Mouse (Mus musculus) kidney, postnatal 36 days (tissue): ENCODE results near the gene Gm37240.
"Not testable (repeated sequence)": the region's sequence is repeated elsewhere in the genome, so short reads cannot be mapped to it uniquely, and the experiment has no call there.

ENCODE experiments used
- DNase-seq, 2 experiments: peaks; one replicate each; pipeline ENCODE4 v3.0.0; 2021 to 2022; ENCODE audit warnings: mixed read lengths in 2 of 2

Gene Gm37240

DNA sequence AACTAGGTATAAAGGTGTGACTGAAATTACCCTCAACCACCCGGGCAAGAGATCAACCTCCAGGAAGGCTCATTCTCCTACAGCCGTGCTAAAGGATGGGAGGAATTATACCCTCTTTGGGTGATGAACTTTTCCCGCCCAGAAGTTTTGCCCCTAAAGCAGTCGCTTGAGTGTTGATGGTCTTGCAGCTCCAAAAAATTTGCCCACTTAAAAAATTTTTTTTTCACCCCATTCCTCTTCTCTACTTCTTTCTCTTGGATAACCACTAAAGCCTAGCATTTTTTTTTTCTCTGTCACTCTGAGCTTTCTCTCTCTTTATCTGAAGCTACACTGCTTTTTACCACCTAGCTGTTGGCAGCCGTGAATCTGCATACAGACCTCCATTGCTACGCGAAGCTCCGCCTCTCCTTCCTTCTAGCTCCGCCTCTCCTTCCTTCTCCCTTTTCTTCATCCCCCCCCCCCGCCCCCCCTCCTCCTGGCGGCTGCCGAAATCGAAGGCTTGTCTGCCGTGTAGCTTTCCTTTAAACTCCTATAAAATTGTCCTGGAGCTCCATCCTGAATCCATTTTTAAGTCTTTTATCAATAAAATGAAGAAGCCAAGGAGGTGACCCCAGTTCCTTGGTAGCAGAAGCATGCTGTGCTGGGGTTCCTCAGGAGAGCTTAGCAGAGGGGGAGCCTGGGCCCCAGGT lies 1233.6 kb downstream of the Gm37240 start:
- DNase-seq = peak in 1 of 2 experiments; percentile 36

DNA sequence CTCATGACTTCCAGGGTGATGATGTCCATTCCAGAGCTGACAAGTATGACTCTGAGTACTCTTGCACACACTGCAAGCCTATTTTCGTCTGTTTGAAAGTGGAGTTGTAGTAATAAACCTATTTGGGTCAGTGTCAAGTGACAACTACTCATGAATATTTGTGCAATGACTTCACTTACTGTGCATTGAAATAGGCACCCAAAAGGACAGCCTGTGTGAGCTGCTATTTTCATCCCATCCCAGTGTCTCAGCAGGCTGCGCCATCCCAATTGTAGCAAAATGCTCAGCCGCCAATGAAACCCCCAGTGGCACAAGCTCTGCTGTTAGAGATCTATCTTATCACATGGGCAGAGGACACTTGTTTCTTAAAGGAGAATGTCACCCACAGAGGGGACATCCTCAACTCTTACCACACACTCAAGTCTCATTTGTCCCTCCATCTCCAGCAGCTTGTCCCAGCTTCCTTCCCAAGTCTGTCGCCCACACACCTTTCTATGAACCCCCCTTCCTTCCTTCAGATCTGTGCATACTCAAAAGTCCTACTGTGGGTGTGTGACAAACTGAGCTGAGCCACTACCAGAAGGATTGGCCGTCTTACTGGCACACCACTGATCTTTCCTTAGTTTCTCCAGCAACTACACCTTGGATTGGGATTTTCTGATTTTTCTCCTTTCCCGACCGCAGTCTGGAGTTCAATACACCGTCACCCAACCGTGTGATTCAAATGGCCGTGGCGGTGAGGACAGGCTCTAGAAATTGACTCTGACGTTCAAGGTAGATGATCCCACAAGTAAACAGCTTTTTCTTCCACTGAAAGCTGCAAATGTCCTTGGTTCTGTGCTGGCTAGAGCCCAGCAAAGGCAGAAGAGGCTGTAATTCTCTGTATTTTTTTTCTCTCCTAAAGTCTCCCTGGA lies 1234.4 kb downstream of the Gm37240 start:
- DNase-seq = no peak

DNA sequence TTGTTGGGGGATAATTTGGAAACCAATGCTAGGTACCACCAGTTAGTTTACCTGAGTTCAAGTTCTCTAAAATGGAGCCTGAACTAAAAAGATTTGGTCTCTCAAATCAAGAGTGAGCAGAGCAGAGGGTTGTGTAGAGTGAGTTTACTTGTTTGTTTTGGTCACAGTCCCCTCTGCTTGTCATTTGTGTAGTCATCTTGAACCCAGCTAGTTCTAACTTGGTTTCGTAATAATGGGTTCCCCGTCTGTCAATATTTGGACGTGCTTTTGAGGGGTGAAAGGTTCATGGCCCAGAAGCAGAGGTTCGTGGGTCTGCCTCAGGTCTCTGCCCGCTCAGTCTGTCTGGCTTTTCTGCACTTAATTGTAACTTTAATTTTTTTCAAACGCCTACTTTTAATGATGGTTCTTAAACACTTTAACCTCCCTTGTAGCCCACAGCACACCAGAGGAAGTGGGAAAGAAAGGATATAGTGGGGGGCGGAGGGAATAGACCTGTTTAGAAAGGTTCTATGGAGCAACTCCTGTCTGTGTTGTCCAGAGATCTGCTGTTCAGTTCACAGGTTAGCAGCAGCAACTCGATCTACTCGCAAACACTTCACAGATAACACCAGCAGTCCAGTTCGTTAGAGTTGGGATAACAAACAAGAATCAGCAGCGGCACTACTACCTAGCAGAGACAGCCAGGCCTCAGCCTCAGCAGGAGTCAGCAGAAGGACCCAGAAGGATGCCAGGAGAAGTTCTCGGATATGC lies 1237.6 kb downstream of the Gm37240 start:
- DNase-seq = no peak

DNA sequence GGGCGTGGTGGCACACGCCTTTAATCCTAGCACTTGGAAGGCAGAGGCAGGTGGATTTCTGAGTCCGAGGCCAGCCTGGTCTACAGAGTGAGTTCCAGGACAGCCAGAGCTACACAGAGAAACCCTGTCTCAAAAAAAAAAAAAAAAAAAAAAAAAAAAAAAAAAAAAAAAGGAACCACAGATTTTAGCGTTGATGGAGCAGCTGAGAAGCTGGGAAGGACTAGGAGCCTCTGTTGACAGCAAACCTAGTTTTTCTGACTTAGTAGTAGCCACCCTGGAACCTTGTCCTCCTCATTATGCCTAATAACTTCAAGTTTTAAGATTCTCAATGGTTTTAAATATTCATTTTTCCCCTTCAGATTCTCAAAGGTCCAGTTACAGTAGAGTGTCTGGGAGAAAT lies 1239.2 kb downstream of the Gm37240 start:
- not testable (repeated sequence) for DNase-seq

GRCm38 (mm10) chr3:84647616-84648015 lies 1239.7 kb downstream of the Gm37240 start:
- no peak for DNase-seq

- peak; percentile 20 to 32 for DNase-seq
These were observed 1240.9 kb downstream of the Gm37240 start for GRCm38 (mm10) chr3:84646331-84646845.

- DNase-seq = no peak
These were observed 1241.4 kb downstream of the Gm37240 start for GRCm38 (mm10) chr3:84646007-84646290.

DNA sequence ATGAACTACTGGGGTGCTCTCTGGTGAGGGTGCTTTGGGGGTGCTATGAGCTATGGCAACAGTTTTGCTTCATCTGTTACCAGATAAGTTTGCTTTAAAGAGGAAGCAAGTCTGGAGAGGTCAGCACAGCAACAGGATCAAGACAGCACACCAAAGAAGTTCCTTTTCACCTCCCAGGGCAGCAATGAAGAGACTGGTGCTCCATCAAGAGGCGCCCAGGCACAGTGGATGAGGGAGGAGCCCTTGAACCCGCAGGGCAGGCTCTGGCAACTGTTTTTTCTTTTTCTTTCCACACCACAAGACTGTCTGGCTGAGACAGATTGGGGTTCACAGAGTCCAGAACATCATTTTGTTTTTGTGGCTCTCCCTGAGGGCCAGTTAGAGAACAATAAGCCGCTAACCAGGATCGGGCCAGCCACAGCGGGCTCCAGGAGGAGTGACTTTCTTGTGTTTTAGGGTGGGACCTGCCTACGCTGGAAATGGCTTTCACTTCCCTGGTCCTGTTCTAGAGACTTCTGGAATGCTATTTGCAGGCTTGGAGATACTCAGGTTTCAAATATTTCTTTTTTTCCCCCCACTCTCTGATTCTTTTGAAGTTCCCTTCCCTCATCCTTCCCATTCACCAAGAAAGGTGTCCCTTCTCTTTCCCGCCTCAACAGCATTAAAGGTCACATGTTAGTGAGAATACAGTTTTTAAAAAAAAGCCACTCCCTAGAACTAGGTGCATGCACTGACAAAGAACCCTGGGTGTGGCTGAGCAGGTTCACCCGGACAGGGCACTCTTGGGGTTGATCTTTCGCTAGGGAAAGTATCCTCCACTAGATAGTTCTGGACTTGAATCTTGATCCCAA lies 1241.9 kb downstream of the Gm37240 start:
- no peak for DNase-seq

DNA sequence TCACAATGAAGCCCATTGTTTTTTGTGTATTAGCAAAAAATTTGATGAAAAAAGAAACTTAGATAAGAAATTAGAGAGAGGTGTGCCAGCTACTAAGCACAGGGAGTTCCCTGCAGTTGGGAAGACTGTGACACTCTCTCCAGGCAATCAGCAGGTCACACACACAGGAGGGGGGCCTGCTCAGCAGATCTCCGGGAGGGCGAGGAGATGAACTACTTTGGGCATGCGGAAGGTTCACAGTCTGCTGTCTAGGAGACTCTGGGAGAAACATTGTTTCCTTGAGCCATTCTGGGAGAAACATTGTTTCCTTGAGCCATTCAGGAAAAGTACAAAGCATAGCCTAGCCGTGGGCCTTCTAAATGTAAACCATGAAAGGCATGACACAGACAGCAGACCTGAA lies 1244.4 kb downstream of the Gm37240 start:
- no peak for DNase-seq

- no peak for DNase-seq
These were observed 1245.9 kb downstream of the Gm37240 start for GRCm38 (mm10) chr3:84641391-84641790.

DNA sequence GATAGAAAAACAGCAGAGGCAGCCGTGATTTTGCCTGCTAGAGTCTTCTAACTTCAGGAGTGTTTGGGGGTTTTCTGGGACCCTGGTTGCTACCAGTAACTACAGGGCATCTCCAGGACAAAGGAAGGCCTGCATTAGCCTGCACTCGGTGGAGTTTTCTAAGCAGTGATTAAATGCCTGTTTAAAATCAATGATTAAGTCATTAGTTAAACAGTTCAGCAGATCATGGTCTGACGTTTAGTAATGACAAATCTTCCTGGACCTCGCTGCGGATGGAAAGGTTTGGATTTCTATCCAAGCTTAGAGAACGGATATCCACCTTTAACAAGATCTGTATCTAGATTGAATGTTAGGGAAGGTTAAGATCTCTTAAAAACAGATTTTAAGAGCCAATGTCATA lies 1246.8 kb downstream of the Gm37240 start:
- DNase-seq = peak; percentile 15 to 29

- peak; percentile 25 to 44 for DNase-seq
These were observed 1247.4 kb downstream of the Gm37240 start for GRCm38 (mm10) chr3:84639767-84640500.

- DNase-seq = no peak
These were observed 1248.5 kb downstream of the Gm37240 start for GRCm38 (mm10) chr3:84638858-84639257.

GRCm38 (mm10) chr3:84637890-84638578 lies 1249.3 kb downstream of the Gm37240 start:
- DNase-seq = peak; percentile 28 to 54

GRCm38 (mm10) chr3:84637095-84637494 lies 1250.2 kb downstream of the Gm37240 start:
- DNase-seq = no peak

GRCm38 (mm10) chr3:84631586-84631985 lies 1255.7 kb downstream of the Gm37240 start:
- no peak for DNase-seq

- no peak for DNase-seq
These were observed 1265.3 kb downstream of the Gm37240 start for GRCm38 (mm10) chr3:84622026-84622425.

DNA sequence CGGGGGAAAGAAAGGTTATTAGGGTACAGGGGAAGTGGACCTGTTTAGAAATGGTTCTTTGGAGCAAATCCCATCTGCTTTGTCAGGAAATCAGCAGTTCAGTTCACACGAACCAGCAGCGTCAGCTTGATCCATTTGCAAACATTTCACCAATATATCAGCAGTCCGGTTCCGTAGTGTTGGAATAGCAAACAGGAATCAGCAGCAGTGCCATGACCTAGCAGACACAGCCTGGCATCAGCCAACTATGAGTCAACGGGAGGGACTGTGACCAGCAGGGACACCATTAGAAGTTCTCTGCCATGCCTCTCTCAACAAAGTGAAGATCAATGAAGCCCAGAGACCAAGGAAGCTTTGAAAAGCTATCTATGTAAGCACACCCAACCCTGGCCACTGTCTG lies 1267.6 kb downstream of the Gm37240 start:
- DNase-seq = no peak

DNA sequence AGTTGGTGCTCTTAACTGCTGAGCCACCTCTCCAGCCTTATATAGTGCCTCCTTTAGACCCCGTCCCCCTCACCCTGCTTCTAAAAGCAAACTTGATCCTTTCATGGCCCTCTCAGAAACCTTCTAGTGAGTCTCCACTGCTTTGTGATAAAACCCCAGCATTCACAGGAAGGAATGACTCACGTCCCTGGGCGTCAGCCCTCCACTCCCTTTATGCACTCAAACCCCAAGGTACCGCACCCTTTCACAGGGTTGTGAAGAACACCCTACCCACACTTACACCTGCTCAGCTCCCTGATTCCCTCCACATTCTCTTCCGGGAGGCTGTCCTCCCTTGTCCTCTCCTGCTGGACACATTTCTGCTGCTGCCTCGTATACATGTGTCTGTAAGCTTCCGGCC lies 1268.3 kb downstream of the Gm37240 start:
- no peak for DNase-seq

DNA sequence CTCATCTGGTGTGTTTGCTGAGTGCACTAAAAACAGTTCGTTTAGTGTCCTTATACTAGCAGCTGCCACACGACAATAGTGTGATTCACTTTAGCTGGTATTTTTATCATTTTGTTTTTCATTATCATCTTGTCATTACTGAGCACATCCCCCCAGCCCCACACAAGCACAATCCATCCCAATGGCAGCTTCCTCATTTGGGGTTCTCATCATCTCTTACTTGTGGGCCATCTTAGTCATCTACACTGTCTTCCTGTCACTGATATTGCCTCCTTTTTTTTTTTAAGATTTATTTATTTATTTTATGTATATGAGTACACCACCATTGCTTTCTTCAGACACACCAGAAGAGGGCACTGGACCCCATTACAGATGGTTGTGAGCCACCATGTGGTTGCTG lies 1268.7 kb downstream of the Gm37240 start:
- no peak for DNase-seq

DNA sequence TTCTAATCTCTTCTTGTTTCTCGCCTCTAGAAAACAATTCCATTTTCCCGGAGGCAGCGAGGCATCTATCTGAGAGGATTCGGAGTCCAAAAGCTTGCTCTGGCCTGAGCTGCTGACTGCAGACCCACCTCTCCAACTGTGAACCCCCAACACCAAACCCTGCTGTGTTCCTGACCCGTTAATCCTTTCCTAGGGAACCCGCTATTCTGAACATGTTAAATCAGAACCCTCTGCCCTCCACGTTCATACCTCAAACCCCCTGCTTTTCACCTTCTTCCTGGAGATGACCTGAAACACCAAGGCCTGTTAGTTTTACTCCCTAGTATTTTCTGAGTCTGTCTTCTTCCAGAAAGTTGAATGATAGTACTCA lies 1271.5 kb downstream of the Gm37240 start:
- DNase-seq = no peak
